Mouse (Mus musculus): ENCODE results near the gene Npas3.

Npas3 gene

GRCm38 (mm10) chr12:54101307-54101870, 852.9 kb downstream of the Npas3 start:
- in situ Hi-C loops (cut with MboI; ENCODE audit: unreplicated experiment in 2 of 2): no loop called here

GRCm38 (mm10) chr12:54102500-54102899, 854.0 kb downstream of the Npas3 start:
- in situ Hi-C loops (cut with MboI; ENCODE audit: unreplicated experiment in 2 of 2): no loop called here

- in situ Hi-C loops (cut with MboI; ENCODE audit: unreplicated experiment in 2 of 2): no loop called here
Measured at GRCm38 (mm10) chr12:54105531-54105930, 857.1 kb downstream of the Npas3 start.

GRCm38 (mm10) chr12:54105946-54106345, 857.5 kb downstream of the Npas3 start:
- in situ Hi-C loops (cut with MboI; ENCODE audit: unreplicated experiment in 2 of 2): no loop called here

GRCm38 (mm10) chr12:54110342-54110741, 861.9 kb downstream of the Npas3 start:
- in situ Hi-C loops (cut with MboI; ENCODE audit: unreplicated experiment in 2 of 2): no loop called here

- in situ Hi-C loops (cut with MboI; ENCODE audit: unreplicated experiment in 2 of 2): no loop called here
Measured at GRCm38 (mm10) chr12:54110930-54111329, 862.5 kb downstream of the Npas3 start.

GRCm38 (mm10) chr12:54120386-54120785, 871.9 kb downstream of the Npas3 start:
- in situ Hi-C loops (cut with MboI; ENCODE audit: unreplicated experiment in 2 of 2): no loop called here

- in situ Hi-C loops (cut with MboI; ENCODE audit: unreplicated experiment in 2 of 2): no loop called here
Measured at GRCm38 (mm10) chr12:54121286-54121685, 872.8 kb downstream of the Npas3 start.
